Mouse (Mus musculus) testis, adult 2 months (tissue): ENCODE measurements at regions not wholly inside any gene's neighbourhood (a gene's known extent, or its start where the extent isn't known, plus 50 kb on each side); places are given as distances from the start of the nearest gene placed in this dataset.

Experiments used
- H3K27ac ChIP-seq: fragments of 200-500 bp; 2 replicates; pipeline ENCODE4 v1.5.1; 2012; ENCODE audit warnings: low read depth, low read length; ENCODE audit not compliant: control insufficient read depth, insufficient read depth
- H3K27me3 ChIP-seq: fragments of 200-500 bp; 2 replicates; pipeline ENCODE4 v1.6.1; 2012; ENCODE audit warnings: mild to moderate bottlenecking, low read length, moderate library complexity; ENCODE audit not compliant: control insufficient read depth, insufficient read depth
- H3K36me3 ChIP-seq: fragments of 200-500 bp; 2 replicates; pipeline ENCODE4 v1.6.1; 2012; ENCODE audit warnings: mild to moderate bottlenecking, low read length; ENCODE audit not compliant: control insufficient read depth, insufficient read depth
- H3K4me1 ChIP-seq: fragments of 200-500 bp; 2 replicates; pipeline ENCODE4 v1.6.1; 2012; ENCODE audit warnings: low read length; ENCODE audit not compliant: control insufficient read depth, insufficient read depth
- H3K4me3 ChIP-seq: fragments of 200-500 bp; 2 replicates; pipeline ENCODE4 v1.5.1; 2012; ENCODE audit warnings: low read depth, mild to moderate bottlenecking, low read length, moderate library complexity, mixed read lengths; ENCODE audit not compliant: control insufficient read depth
- CTCF ChIP-seq: fragments of 200-500 bp; IDR thresholded peaks from 2 replicates; pipeline ENCODE4 v1.5.1; 2012; ENCODE audit warnings: low read depth, mild to moderate bottlenecking, inconsistent platforms, low read length, moderate library complexity; ENCODE audit not compliant: control insufficient read depth, insufficient read depth, insufficient replicate concordance
- POLR2A ChIP-seq: fragments of 200-500 bp; IDR thresholded peaks from 2 replicates; pipeline ENCODE4 v1.6.1; 2012; ENCODE audit warnings: low read depth, mild to moderate bottlenecking, inconsistent platforms, low read length, moderate library complexity; ENCODE audit not compliant: control insufficient read depth

DNA sequence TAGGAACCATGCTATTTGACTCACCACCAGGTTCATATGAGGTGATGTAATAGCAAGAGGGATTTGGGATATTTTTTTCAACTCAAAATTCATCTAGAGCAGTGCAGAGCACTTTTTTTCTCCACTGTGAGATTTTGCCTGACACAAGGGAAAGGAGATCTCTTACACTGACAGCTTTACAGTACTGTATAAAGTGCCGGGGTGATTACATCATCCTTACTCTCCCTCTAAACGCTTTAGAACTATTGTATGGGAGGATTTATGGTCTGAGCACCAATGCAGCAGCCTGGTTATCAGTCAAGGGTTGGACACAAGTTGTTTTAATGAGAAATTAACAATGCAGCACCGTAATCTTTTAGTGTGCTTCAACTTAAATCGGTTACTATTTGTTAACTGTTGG is 196.5 kb downstream of the Bmp2 start:
- H3K4me3 ChIP-seq = no peak overlapping the region
- no peaks in the 10 kb centered on the region for H3K36me3 ChIP-seq
- no peak for TF ChIP-seq CTCF
- TF ChIP-seq POLR2A = no peak
- no peak overlapping the region for H3K27ac ChIP-seq
- H3K27me3 ChIP-seq = no peaks in the 10 kb centered on the region
- H3K4me1 ChIP-seq = no peaks in the 10 kb centered on the region

GRCm38 (mm10) chr2:133749846-133750637 is 198.1 kb downstream of the Bmp2 start:
- no peaks in the 10 kb centered on the region for H3K27me3 ChIP-seq
- TF ChIP-seq POLR2A = no peak
- TF ChIP-seq CTCF = no peak

GRCm38 (mm10) chr2:133754088-133754487 is 202.1 kb downstream of the Bmp2 start:
- H3K27me3 ChIP-seq = no peaks in the 10 kb centered on the region
- H3K27ac ChIP-seq = no peak overlapping the region
- TF ChIP-seq POLR2A (no peak), CTCF (no peak)
- H3K4me3 ChIP-seq = no peak overlapping the region
- no peaks in the 10 kb centered on the region for H3K4me1 ChIP-seq
- no peaks in the 10 kb centered on the region for H3K36me3 ChIP-seq

More at GRCm38 (mm10) chr2:133749846-133750637, 198.1 kb downstream of the Bmp2 start:
- Histone ChIP-seq H3K36me3 (no peaks in the 10 kb centered on the region), H3K4me1 (no peaks in the 10 kb centered on the region), H3K4me3 (no peak overlapping the region), H3K27ac (no peak overlapping the region)

DNA sequence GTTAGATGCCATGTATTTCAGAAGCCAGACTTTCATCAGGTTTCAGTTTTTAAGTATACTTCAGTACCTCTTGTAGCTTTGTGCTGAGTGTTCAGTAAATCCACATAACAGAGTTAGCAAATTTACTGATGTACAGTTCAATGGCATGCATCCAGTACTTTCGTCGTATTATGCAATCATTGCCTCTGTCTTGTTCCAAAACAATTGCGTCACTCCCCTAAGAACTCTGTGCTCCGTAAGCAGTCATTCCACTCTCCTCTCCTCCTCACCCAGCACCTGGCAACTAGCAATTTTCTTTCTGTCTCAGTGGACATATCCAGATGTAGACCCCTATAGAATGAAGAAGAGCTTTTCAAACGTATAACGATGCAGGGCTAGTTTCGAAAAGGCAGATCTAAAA is 209.5 kb downstream of the Bmp2 start:
- Histone ChIP-seq H3K27ac (no peak overlapping the region), H3K27me3 (no peaks in the 10 kb centered on the region)

DNA sequence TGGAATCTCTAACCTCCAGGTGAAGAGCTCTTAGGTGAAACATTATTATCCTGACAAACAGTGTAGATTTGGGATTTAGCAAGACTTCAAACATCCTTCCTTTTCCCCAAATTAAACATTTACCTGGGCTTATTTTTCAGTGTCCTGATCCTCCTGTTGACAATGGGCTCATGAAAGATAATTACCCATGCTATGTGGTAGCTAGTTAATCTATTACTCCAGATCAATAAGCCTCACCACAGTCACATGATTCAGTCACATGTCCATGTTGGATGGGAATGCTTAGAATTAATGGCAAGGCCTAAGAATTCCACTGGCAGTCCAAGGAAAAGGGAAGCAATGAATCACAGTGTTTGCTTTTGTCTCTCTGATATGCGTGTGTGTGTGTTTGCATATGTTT is 216.6 kb downstream of the Bmp2 start:
- TF ChIP-seq POLR2A = no peak
- TF ChIP-seq CTCF = no peak
- Histone ChIP-seq H3K27ac (no peak overlapping the region), H3K27me3 (no peaks in the 10 kb centered on the region), H3K4me3 (no peak overlapping the region), H3K36me3 (no peaks in the 10 kb centered on the region), H3K4me1 (no peaks in the 10 kb centered on the region)

More for the DNA sequence above, 209.5 kb downstream of the Bmp2 start:
- H3K36me3 ChIP-seq = no peaks in the 10 kb centered on the region
- TF ChIP-seq CTCF (no peak), POLR2A (no peak)
- no peaks in the 10 kb centered on the region for H3K4me1 ChIP-seq
- no peak overlapping the region for H3K4me3 ChIP-seq

- H3K27me3 ChIP-seq = no peaks in the 10 kb centered on the region
- TF ChIP-seq POLR2A = no peak
- TF ChIP-seq CTCF = no peak
- no peaks in the 10 kb centered on the region for H3K4me1 ChIP-seq
- no peak overlapping the region for H3K4me3 ChIP-seq
- H3K27ac ChIP-seq = no peak overlapping the region
- no peaks in the 10 kb centered on the region for H3K36me3 ChIP-seq
Measured at GRCm38 (mm10) chr2:133783588-133784342, 231.8 kb downstream of the Bmp2 start.

DNA sequence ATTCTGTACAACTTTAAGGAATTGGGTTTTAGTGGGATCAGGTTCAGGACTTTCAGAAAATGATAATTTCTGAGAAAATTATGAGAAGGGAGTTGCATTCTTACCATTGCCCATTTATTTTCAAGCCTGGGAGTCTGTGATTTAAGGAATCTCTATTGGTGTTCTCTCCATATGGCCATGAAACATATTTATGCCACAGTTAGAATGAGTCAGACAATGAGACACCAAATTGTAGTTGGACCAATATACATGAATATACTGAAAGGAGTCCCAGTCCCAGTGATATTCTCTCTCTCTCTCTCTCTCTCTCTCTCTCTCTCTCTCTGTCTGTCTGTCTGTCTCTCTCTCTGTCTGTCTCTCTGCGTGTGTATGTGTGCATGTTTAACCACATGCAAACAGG is 239.1 kb downstream of the Bmp2 start:
- TF ChIP-seq CTCF (no peak), POLR2A (no peak)
- H3K4me3 ChIP-seq = no peak overlapping the region
- H3K4me1 ChIP-seq = no peaks in the 10 kb centered on the region
- no peaks in the 10 kb centered on the region for H3K27me3 ChIP-seq
- no peaks in the 10 kb centered on the region for H3K36me3 ChIP-seq
- no peak overlapping the region for H3K27ac ChIP-seq
